Mouse (Mus musculus) ES-E14 (cell line): ENCODE results near the gene Klhl30. TPM values are rescaled to one million over a fixed set of nuclear protein-coding genes. Genes with fewer than 3 reads are reported as not detected.

Experiments
- DNase-seq: peaks from one replicate; pipeline ENCODE4 v3.0.0-alpha.2; 2013; ENCODE audit warnings: low read depth, low spot score
- H3K27ac ChIP-seq: 2 replicates; pipeline ENCODE4 v1.5.1; 2012; ENCODE audit warnings: low read depth, mild to moderate bottlenecking, low read length, moderate library complexity, mixed read lengths; ENCODE audit not compliant: poor library complexity, insufficient read depth, severe bottlenecking
- H3K36me3 ChIP-seq: 2 replicates; pipeline ENCODE4 v1.6.1; 2012; ENCODE audit warnings: mild to moderate bottlenecking, low read length, moderate library complexity, mixed read lengths; ENCODE audit not compliant: control insufficient read depth, poor library complexity, insufficient read depth, severe bottlenecking
- H3K4me1 ChIP-seq, 2 experiments: fragments of 150-350 bp in 1 of 2; sonication (generic) in 1 of 2; 2 replicates each; pipeline ENCODE4 v1.6.1; 2012; ENCODE audit warnings: low read length in 2 of 2, mild to moderate bottlenecking in 1 of 2, mixed read lengths in 1 of 2; ENCODE audit not compliant: control insufficient read depth in 2 of 2, insufficient read depth in 2 of 2, poor library complexity in 1 of 2
- H3K4me3 ChIP-seq, 2 experiments: fragments of 150-350 bp in 1 of 2; sonication (generic) in 1 of 2; 2 replicates each; pipeline ENCODE4 v1.5.1; 2012; ENCODE audit warnings: low read length in 2 of 2, low read depth in 1 of 2, mild to moderate bottlenecking in 1 of 2, mixed read lengths in 1 of 2; ENCODE audit not compliant: insufficient read depth in 1 of 2, poor library complexity in 1 of 2, severe bottlenecking in 1 of 2
- H3K9ac ChIP-seq: 2 replicates; pipeline ENCODE4 v1.6.1; 2012; ENCODE audit warnings: low read depth, mild to moderate bottlenecking, low read length, mixed read lengths; ENCODE audit not compliant: poor library complexity, insufficient read depth, severe bottlenecking
- H3K9me3 ChIP-seq: fragments of 150-350 bp; sonication (generic); 2 replicates; pipeline ENCODE4 v1.6.1; 2012; ENCODE audit warnings: low read depth, mild to moderate bottlenecking, low read length; ENCODE audit not compliant: control insufficient read depth, insufficient read depth
- CHD2 ChIP-seq: IDR thresholded peaks from 2 replicates; pipeline ENCODE4 v1.6.1; 2014; ENCODE audit warnings: mild to moderate bottlenecking, low read depth, low read length, inconsistent platforms
- HCFC1 ChIP-seq: IDR thresholded peaks from 2 replicates; pipeline ENCODE4 v1.6.1; 2012; ENCODE audit warnings: low read length, inconsistent platforms, borderline replicate concordance; ENCODE audit not compliant: insufficient read depth
- MAFK ChIP-seq: IDR thresholded peaks from 2 replicates; pipeline ENCODE4 v1.6.1; 2014; ENCODE audit warnings: mild to moderate bottlenecking, low read depth, low read length, inconsistent platforms; ENCODE audit not compliant: insufficient read depth
- ZC3H11A ChIP-seq: IDR thresholded peaks from 2 replicates; pipeline ENCODE4 v1.6.1; 2012; ENCODE audit warnings: low read depth, mild to moderate bottlenecking, inconsistent platforms, low read length, borderline replicate concordance
- ZNF384 ChIP-seq: IDR thresholded peaks from 2 replicates; pipeline ENCODE4 v1.6.1; 2012; ENCODE audit warnings: low read depth, low read length, inconsistent platforms
- in situ Hi-C, 2 experiments: fragments of 600-800 bp; cut with MboI; formaldehyde crosslinking; loops; one replicate each; pipeline ENCODE4 v1.15.1; 2025; ENCODE audit warnings: low sequenced_read_pairs in 2 of 2, inconsistent platforms in 1 of 2; ENCODE audit not compliant: unreplicated experiment in 2 of 2
- total RNA-seq: library from RNA; depleted of rRNA; stranded (reverse); fragments of 300-350 nt; gene quantifications from 2 replicates; pipeline ENCODE4 v1.2.3, GENCODE M21; 2012

Gene Klhl30
- total RNA-seq, 1 experiment: 2.2 TPM

GRCm38 (mm10) chr1:91373414-91373835, 22.6 kb downstream of the Klhl30 start:
- Histone ChIP-seq H3K4me3 (no peak overlapping the region), H3K36me3 (peaks cover 63% of the 10 kb centered on the region), H3K4me1 (peaks cover 2 to 5% of the 10 kb centered on the region in 2 experiments; a peak in 2 of 4 replicates), H3K9me3 (no peaks in the 10 kb centered on the region), H3K27ac (no peak overlapping the region), H3K9ac (no peak overlapping the region)
- TF ChIP-seq ZC3H11A: no peak
- no peak for TF ChIP-seq ZNF384
- in situ Hi-C loops: no loop called here
- DNase-seq: no peak

GRCm38 (mm10) chr1:91380453-91381090, 29.8 kb downstream of the Klhl30 start:
- no peak for TF ChIP-seq ZC3H11A
- no peak for TF ChIP-seq HCFC1
- no peak for TF ChIP-seq MAFK
- no peak for TF ChIP-seq CHD2
- TF ChIP-seq ZNF384: no peak
- H3K36me3 ChIP-seq: peaks cover 68% of the 10 kb centered on the region
- in situ Hi-C loops: no loop called here

GRCm38 (mm10) chr1:91381091-91381471, 30.3 kb downstream of the Klhl30 start:
- Histone ChIP-seq H3K9ac (no peak overlapping the region), H3K27ac (no peak overlapping the region), H3K4me3 (no peak overlapping the region), H3K9me3 (no peaks in the 10 kb centered on the region), H3K36me3 (peaks cover 65% of the 10 kb centered on the region), H3K4me1 (peaks cover 0 to 2% of the 10 kb centered on the region in 2 experiments; a peak in 1 of 4 replicates)
- in situ Hi-C loops: no loop called here
- DNase-seq: no peak
- TF ChIP-seq ZNF384 (no peak), HCFC1 (no peak), MAFK (no peak), ZC3H11A (no peak), CHD2 (no peak)

More at GRCm38 (mm10) chr1:91380453-91381090, 29.8 kb downstream of the Klhl30 start:
- Histone ChIP-seq H3K4me3 (no peak overlapping the region), H3K4me1 (peaks cover 0 to 2% of the 10 kb centered on the region in 2 experiments; a peak in 1 of 4 replicates), H3K9me3 (no peaks in the 10 kb centered on the region), H3K9ac (no peak overlapping the region), H3K27ac (no peak overlapping the region)
- peak; percentile 57 for DNase-seq

- no peak for TF ChIP-seq CHD2
- TF ChIP-seq ZC3H11A: no peak
- no peak for TF ChIP-seq HCFC1
- TF ChIP-seq ZNF384: no peak
- TF ChIP-seq MAFK: no peak
- Histone ChIP-seq H3K4me1 (no peaks in the 10 kb centered on the region), H3K9ac (no peak overlapping the region), H3K4me3 (no peak overlapping the region), H3K9me3 (no peaks in the 10 kb centered on the region), H3K27ac (no peak overlapping the region), H3K36me3 (peaks cover 25% of the 10 kb centered on the region)
- no peak for DNase-seq
- in situ Hi-C loops: no loop called here
These were observed 39.6 kb downstream of the Klhl30 start for GRCm38 (mm10) chr1:91390369-91390768.

GRCm38 (mm10) chr1:91397927-91398259, 47.1 kb downstream of the Klhl30 start:
- no peak for DNase-seq
- Histone ChIP-seq H3K9me3 (no peaks in the 10 kb centered on the region), H3K4me1 (no peaks in the 10 kb centered on the region; a peak in 1 of 4 replicates), H3K27ac (no peak overlapping the region), H3K4me3 (peak overlapping the region; percentile 84 to 86), H3K9ac (peak overlapping the region; percentile 88), H3K36me3 (peaks cover 4% of the 10 kb centered on the region)
- in situ Hi-C loops: no loop called here
- TF ChIP-seq ZNF384: no peak
